Comparison of ENCODE assay signal across 8 mouse cellular contexts in the genomic region with DNA sequence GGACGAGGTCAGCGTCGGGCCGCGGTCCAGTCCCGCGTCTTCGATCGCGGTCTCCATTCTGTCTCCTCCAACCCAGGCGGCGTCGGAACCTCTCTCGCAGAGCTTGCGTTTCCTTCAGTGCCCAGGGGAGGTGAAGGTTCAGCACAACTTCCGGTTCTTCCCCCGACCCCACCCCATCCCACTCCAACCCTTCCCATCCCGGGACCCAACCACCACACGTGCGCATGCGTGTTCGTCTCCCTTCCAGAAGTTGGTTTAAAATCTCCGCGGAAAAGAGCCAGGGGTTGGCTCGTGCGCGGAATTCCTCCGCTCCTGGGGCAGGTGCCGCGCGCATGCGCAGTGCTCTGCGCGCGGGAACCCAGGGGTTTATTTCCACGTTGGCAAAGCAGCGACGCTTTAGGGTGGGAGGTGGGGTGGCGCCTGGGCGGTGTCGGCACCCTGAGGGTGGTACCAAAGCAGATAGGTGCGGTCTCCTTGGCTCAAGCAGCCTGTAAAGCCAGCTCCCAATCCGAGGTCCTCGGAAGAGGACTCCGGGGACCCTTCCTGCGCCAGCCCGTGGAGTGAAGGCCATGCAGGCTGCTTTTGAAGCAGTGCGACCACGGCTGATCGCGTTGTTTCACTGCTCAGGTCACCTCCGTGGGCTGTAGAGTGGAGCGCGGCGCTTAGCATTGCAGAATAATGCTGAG. TPM values are rescaled to one million over a fixed set of nuclear protein-coding genes. Genes with fewer than 3 reads are reported as not detected.
DNase-seq lines count a peak whose midpoint lies in the region; ATAC-seq lines count a peak whose summit lies in the region.

A gene (minus strand): TSS at position 145 of the 686 bp plus-strand sequence.

- under 1% methylated on average over 55 of the region's 55 CpGs for WGBS in hindbrain, embryonic 15.5 days

- peak within 1 kb of the TSS; percentile 90 for H3K4me3 ChIP-seq in hindbrain, embryonic 15.5 days

- DNase-seq in WW6 (ENCODE audit: low read depth, low spot score) = peak; percentile 96
- DNase-seq in cerebellum, postnatal 36 days = peak; percentile 94 to 95
- peak; percentile 93 to 94 for DNase-seq in frontal cortex, postnatal 36 days (ENCODE audit: low spot score in 2 of 2)
- DNase-seq in left cerebral cortex, adult 11 months (ENCODE audit: low spot score) = peak; percentile 91
- DNase-seq in lung, postnatal 4 days = peak; percentile 94 to 96
- DNase-seq in right cerebral cortex, adult 2 months (ENCODE audit: low spot score in 2 of 2) = peak; percentile 93 to 94
- peak; percentile 96 for DNase-seq in urinary bladder, postnatal 14 days (ENCODE audit: low spot score)

- no peaks in the 10 kb centered on the region for H3K27me3 ChIP-seq in hindbrain, embryonic 15.5 days

- no peaks in the 10 kb centered on the region for H3K9me3 ChIP-seq in hindbrain, embryonic 15.5 days

- H3K36me3 ChIP-seq in hindbrain, embryonic 15.5 days = peaks cover 12% of the 10 kb centered on the region

- peak within 1 kb of the TSS; percentile 87 for H3K27ac ChIP-seq in hindbrain, embryonic 15.5 days (replicated peaks)

- peak within 1 kb of the TSS; percentile 88 for H3K4me2 ChIP-seq in hindbrain, embryonic 15.5 days

- peak within 1 kb of the TSS; percentile 88 for H3K9ac ChIP-seq in hindbrain, embryonic 15.5 days

- peaks cover 17% of the 10 kb centered on the region for H3K4me1 ChIP-seq in hindbrain, embryonic 15.5 days (replicated peaks)

- ATAC-seq in hindbrain, embryonic 15.5 days (ENCODE audit: low FRiP score, low read depth) = peak; percentile 98

RNA-seq across cellular contexts. Expression of the gene that starts here (rescaled TPM):
- 29.3 and 30.2 TPM in 2 replicates for polyA plus RNA-seq in hindbrain, embryonic 15.5 days (2015; fragmentation: Nextera tagmentation; extraction: Ambion mirVana)

Comparison
In these comparisons a context has a peak if more than half of its experiments do, and no peak if none do; other contexts are left out.
1. Peak in every context shown above with its lines: DNase-seq, ATAC-seq, H3K4me3 ChIP-seq and H3K27ac ChIP-seq.